Mouse (Mus musculus) hindbrain, embryonic 16.5 days (tissue): ENCODE measurements at regions not wholly inside any gene's neighbourhood (a gene's known extent, or its start where the extent isn't known, plus 50 kb on each side); places are given as distances from the start of the nearest gene placed in this dataset.
A peak's percentile ranks its signal among the peaks of the same experiment; 100 is the strongest.

Source experiments
- ATAC-seq: fragments of 200-750 bp; cut with Nextera tagmentation; 2 replicates; pipeline ENCODE4 v1.8.0; 2017; ENCODE audit warnings: moderate TSS enrichment, moderate library complexity
- H3K27ac ChIP-seq: fragments of 300-500 bp; sonication (generic); 2 replicates; pipeline ENCODE4 v1.5.1; 2014; ENCODE audit warnings: low read depth, mild to moderate bottlenecking, control low read depth, low read length, moderate library complexity
- H3K27me3 ChIP-seq: fragments of 300-500 bp; sonication (generic); replicated peaks from 2 replicates; pipeline ENCODE4 v1.6.1; 2014; ENCODE audit warnings: low read length; ENCODE audit not compliant: control insufficient read depth, insufficient read depth
- H3K36me3 ChIP-seq: fragments of 300-500 bp; sonication (generic); 2 replicates; pipeline ENCODE4 v1.6.1; 2014; ENCODE audit warnings: mild to moderate bottlenecking, low read length, moderate library complexity, mixed read lengths; ENCODE audit not compliant: control insufficient read depth, insufficient read depth
- H3K4me1 ChIP-seq: fragments of 300-500 bp; sonication (generic); 2 replicates; pipeline ENCODE4 v1.6.1; 2014; ENCODE audit warnings: low read depth, low read length; ENCODE audit not compliant: control insufficient read depth, insufficient read depth
- H3K4me2 ChIP-seq: fragments of 300-500 bp; sonication (generic); 2 replicates; pipeline ENCODE4 v1.6.1; 2014; ENCODE audit warnings: mild to moderate bottlenecking, low read length, control low read depth, moderate library complexity
- H3K4me3 ChIP-seq: fragments of 300-500 bp; sonication (generic); 2 replicates; pipeline ENCODE4 v1.5.1; 2014; ENCODE audit warnings: mild to moderate bottlenecking, low read length, control low read depth, moderate library complexity
- H3K9ac ChIP-seq: fragments of 300-500 bp; sonication (generic); 2 replicates; pipeline ENCODE4 v1.6.1; 2014; ENCODE audit warnings: low read depth, mild to moderate bottlenecking, control low read depth, low read length, moderate library complexity
- H3K9me3 ChIP-seq: fragments of 300-500 bp; sonication (generic); 2 replicates; pipeline ENCODE4 v1.6.1; 2014; ENCODE audit warnings: mild to moderate bottlenecking, low read length, moderate library complexity; ENCODE audit not compliant: control insufficient read depth
- WGBS: fragments of 180-500 bp; shearing (Covaris S2); extraction: QIAGEN DNeasy Blood & Tissue Kit; methylation state at CpG from one replicate; pipeline ENCODE4 v1.1.7; 2014; 5-methylcytosine and 5-hydroxymethylcytosine counted together

GRCm38 (mm10) chr17:83086703-83087102 lies 128.4 kb upstream of the Pkdcc start:
- H3K9ac ChIP-seq = no peak overlapping the region
- WGBS = 87% methylated on average over 2 of the region's 2 CpGs

DNA sequence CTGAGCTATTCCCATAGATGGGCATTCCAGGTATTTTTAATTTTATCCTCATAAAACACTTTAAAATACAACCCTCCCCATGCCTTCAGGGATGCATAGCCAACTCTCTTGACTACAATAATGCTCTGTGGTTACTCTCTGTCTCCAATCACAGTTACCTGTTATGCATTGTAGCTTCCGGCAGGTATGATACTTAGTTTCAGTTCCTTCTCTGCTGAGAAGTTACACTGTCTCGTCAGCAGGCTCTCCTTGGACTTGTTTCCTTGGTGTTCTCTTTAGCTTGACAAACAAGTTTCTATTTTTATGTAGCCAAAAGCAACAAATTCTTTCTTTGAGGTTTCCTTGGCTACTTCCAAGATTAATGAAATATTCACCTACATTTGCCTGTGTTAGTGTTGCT lies 126.6 kb upstream of the Pkdcc start:
- Histone ChIP-seq H3K4me2 (no peak overlapping the region), H3K4me3 (no peak overlapping the region), H3K27ac (no peak overlapping the region), H3K9ac (no peak overlapping the region), H3K27me3 (no peaks in the 10 kb centered on the region), H3K36me3 (no peaks in the 10 kb centered on the region), H3K4me1 (no peaks in the 10 kb centered on the region), H3K9me3 (no peaks in the 10 kb centered on the region)
- 77% methylated on average over 2 of the region's 2 CpGs for WGBS
- no peak for ATAC-seq

More at GRCm38 (mm10) chr17:83086703-83087102, 128.4 kb upstream of the Pkdcc start:
- ATAC-seq = no peak
- Histone ChIP-seq H3K9me3 (no peaks in the 10 kb centered on the region), H3K4me3 (no peak overlapping the region), H3K4me1 (no peaks in the 10 kb centered on the region), H3K36me3 (no peaks in the 10 kb centered on the region), H3K27ac (no peak overlapping the region), H3K4me2 (no peak overlapping the region), H3K27me3 (no peaks in the 10 kb centered on the region)

DNA sequence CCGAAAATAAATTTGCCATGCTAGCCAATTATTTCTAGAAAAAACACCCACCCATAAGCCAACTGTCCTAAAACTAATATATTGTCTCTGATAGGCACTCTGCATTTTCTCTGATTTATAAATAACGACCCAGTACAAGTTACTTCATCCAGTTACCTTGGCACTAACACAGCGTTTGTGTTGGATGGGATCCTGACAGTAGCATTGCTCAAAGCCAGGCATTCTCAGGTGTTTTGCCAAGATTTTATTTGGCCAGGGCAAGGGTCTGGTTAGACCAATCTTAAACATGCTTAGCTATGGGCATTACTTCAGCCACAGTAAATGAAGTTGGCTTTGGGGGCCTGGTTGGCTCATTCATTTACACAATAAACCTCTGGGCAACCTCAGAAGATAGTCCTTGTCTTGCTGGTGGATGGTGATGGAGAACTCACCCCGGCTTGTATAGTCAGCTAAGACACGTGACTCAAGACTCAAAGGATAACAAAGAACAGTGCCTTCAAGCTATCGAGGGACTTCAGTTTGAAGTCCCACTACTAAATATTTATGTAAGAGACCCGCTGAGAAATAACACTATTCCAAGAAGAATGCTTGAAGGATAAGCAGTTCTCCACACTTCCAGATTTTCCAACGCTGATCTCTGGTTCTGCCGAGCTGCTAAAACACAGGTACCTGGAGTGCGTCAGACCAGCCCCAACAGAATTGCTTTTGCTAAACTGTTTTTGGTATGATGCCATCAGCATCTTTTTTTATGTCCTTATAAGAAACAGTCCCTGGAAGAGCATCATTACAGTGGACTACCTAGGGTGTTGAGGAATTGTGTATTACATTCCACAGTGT lies 125.0 kb upstream of the Pkdcc start:
- Histone ChIP-seq H3K36me3 (no peaks in the 10 kb centered on the region), H3K4me3 (no peak overlapping the region), H3K4me1 (no peaks in the 10 kb centered on the region), H3K27ac (no peak overlapping the region), H3K4me2 (no peak overlapping the region), H3K9ac (no peak overlapping the region), H3K9me3 (no peaks in the 10 kb centered on the region), H3K27me3 (no peaks in the 10 kb centered on the region)
- no peak for ATAC-seq
- WGBS = 75% methylated on average over 10 of the region's 10 CpGs

DNA sequence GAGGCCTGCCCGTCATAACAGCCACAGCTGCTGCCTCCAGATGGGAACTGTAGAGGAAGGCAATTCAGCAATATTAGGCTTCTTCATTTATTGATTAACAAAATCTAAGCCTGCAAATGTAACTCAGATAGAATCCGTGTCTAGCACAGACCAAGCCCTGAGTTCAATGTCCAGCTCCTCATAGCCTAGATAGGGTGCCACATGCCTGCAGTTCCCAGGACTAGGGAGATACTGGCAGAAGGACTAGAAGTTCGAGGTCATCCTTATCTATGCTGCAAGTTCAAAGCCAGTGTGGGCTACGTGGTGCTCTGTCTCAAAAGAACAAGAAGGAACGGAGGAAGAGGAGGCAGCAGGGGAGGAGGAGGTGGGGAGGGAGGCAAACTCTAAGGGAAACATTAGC lies 121.2 kb upstream of the Pkdcc start:
- 80% methylated on average over 5 of the region's 5 CpGs for WGBS
- Histone ChIP-seq H3K4me1 (peaks cover 2% of the 10 kb centered on the region; the same call in 1 of the 2 replicates), H3K27me3 (no peaks in the 10 kb centered on the region), H3K27ac (no peak overlapping the region), H3K4me3 (no peak overlapping the region), H3K9ac (no peak overlapping the region), H3K9me3 (no peaks in the 10 kb centered on the region), H3K4me2 (no peak overlapping the region), H3K36me3 (no peaks in the 10 kb centered on the region)
- no peak for ATAC-seq

DNA sequence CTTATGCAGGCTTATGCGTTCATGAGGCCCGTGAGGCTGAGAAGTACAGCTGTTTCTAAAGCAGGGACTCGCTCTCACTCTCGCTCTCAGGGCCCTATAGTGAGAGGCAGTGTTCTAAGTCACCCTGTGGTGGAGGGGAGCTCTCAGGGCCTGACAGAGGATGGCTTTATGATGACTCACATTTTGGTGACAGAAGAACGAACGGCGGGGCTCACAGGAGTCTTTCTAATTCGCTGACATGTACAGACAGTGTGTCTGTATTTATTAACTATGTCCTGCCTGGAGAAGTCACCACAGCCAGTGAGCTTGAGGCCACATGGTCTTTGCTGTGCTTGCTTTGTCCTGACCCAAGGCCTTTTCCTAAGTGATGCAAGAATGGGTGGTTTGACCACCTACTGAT lies 118.6 kb upstream of the Pkdcc start:
- Histone ChIP-seq H3K4me2 (no peak overlapping the region), H3K4me3 (no peak overlapping the region), H3K27ac (no peak overlapping the region), H3K36me3 (no peaks in the 10 kb centered on the region), H3K9me3 (no peaks in the 10 kb centered on the region), H3K9ac (no peak overlapping the region), H3K27me3 (no peaks in the 10 kb centered on the region), H3K4me1 (peaks cover 2% of the 10 kb centered on the region; the same call in 1 of the 2 replicates)
- 62% methylated on average over 8 of the region's 8 CpGs for WGBS
- ATAC-seq = no peak

DNA sequence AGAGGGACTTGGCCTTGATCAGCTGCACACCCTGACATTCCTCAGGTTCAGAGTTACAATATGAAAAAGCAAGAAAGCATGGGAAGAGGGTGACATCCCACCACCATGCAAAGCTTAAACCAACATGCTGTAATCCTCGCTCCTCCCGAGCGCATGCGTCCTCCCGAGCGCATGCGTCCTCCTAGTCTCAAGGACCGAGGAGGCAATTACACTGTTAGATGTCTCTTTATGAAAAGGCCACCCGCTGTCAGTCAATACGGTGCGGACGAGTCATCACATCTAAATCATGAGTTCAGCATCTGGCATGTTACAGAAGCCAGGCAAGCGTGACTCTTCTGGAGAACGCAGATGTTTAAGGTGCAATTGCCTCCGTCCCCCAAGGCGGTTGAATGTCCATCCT lies 117.1 kb upstream of the Pkdcc start:
- 0 out of 2 replicates have a peak overlapping the region, but pooled peaks have one; percentile 0 for H3K9ac ChIP-seq
- peak; percentile 78 for ATAC-seq
- H3K27me3 ChIP-seq = no peaks in the 10 kb centered on the region
- no peaks in the 10 kb centered on the region for H3K9me3 ChIP-seq
- 65% methylated on average over 16 of the region's 16 CpGs for WGBS
- peak overlapping the region; percentile 32 for H3K4me2 ChIP-seq
- H3K4me1 ChIP-seq = peaks cover 2% of the 10 kb centered on the region; the same call in 1 of the 2 replicates
- H3K4me3 ChIP-seq = no peak overlapping the region
- H3K36me3 ChIP-seq = no peaks in the 10 kb centered on the region
- H3K27ac ChIP-seq = peak overlapping the region; percentile 6; the same call in 1 of the 2 replicates

GRCm38 (mm10) chr17:83098679-83099413 lies 116.2 kb upstream of the Pkdcc start:
- Histone ChIP-seq H3K4me3 (no peak overlapping the region), H3K36me3 (no peaks in the 10 kb centered on the region), H3K9me3 (no peaks in the 10 kb centered on the region), H3K27ac (no peak overlapping the region; the same call in 1 of the 2 replicates), H3K4me2 (peak overlapping the region; percentile 32; the same call in 1 of the 2 replicates), H3K9ac (no peak overlapping the region), H3K27me3 (no peaks in the 10 kb centered on the region), H3K4me1 (peaks cover 2% of the 10 kb centered on the region; the same call in 1 of the 2 replicates)
- 60% methylated on average over 12 of the region's 12 CpGs for WGBS
- ATAC-seq = peak; percentile 55

DNA sequence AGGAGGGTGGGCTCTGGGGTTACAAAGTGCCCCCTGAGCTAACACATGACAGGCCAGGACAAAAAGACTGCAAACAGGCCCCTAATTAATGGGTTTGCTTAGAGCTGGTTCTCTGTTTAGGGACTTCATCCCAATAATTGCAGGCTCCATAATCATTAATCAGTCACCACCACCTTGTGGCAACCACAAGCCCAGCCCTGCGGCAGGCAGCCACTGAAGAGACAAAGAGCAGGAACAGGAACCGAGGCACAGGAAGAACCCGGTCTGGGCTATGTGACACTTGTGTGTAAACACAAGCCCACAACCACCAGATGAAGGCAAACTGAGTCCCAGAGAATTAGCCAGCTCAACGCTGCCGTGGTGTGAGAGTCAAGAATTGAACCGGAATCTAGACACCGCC lies 114.1 kb upstream of the Pkdcc start:
- WGBS = 70% methylated on average over 7 of the region's 7 CpGs
- no peak overlapping the region for H3K27ac ChIP-seq
- no peaks in the 10 kb centered on the region for H3K36me3 ChIP-seq
- no peaks in the 10 kb centered on the region for H3K27me3 ChIP-seq
- no peak overlapping the region for H3K9ac ChIP-seq
- no peaks in the 10 kb centered on the region for H3K9me3 ChIP-seq
- peaks cover 2% of the 10 kb centered on the region; the same call in 1 of the 2 replicates for H3K4me1 ChIP-seq
- no peak for ATAC-seq
- H3K4me2 ChIP-seq = no peak overlapping the region
- H3K4me3 ChIP-seq = no peak overlapping the region

- Histone ChIP-seq H3K4me3 (no peak overlapping the region), H3K4me1 (peaks cover 2% of the 10 kb centered on the region; the same call in 1 of the 2 replicates), H3K9ac (no peak overlapping the region), H3K36me3 (no peaks in the 10 kb centered on the region), H3K27ac (no peak overlapping the region), H3K27me3 (no peaks in the 10 kb centered on the region), H3K4me2 (no peak overlapping the region), H3K9me3 (no peaks in the 10 kb centered on the region)
- 92% methylated on average over 14 of the region's 14 CpGs for WGBS
- ATAC-seq = no peak
Measured at GRCm38 (mm10) chr17:83101756-83102155, 113.3 kb upstream of the Pkdcc start.
